Mouse (Mus musculus) CH12.LX (cell line): ENCODE measurements around the gene Slc16a9.

ENCODE experiments used
- CTCF ChIP-seq, 2 experiments: IDR thresholded peaks in 1 of 2; conservative IDR thresholded peaks in 1 of 2; 2 replicates each; pipeline ENCODE4 v1.5.1; 2011 to 2012; ENCODE audit warnings: low read depth in 2 of 2, low read length in 2 of 2, improper control_type of control experiment in 1 of 2, inconsistent platforms in 1 of 2, mild to moderate bottlenecking in 1 of 2, moderate library complexity in 1 of 2
- EP300 ChIP-seq: IDR thresholded peaks from 2 replicates; pipeline ENCODE4 v1.6.1; 2011; ENCODE audit warnings: low read length, improper control_type of control experiment
- NRF1 ChIP-seq: IDR thresholded peaks from 2 replicates; pipeline ENCODE4 v1.6.1; 2014; ENCODE audit warnings: low read depth, mild to moderate bottlenecking, inconsistent platforms, low read length, improper control_type of control experiment, moderate library complexity
- POLR2A ChIP-seq: IDR thresholded peaks from 2 replicates; pipeline ENCODE4 v1.6.1; 2011; ENCODE audit warnings: low read depth, mild to moderate bottlenecking, improper control_type of control experiment, low read length
- SIN3A ChIP-seq: IDR thresholded peaks from 2 replicates; pipeline ENCODE4 v1.6.1; 2012; ENCODE audit warnings: low read length, improper control_type of control experiment, inconsistent platforms
- SMC3 ChIP-seq: IDR thresholded peaks from 2 replicates; pipeline ENCODE4 v1.6.1; 2011; ENCODE audit warnings: low read depth, low read length, improper control_type of control experiment
- TCF12 ChIP-seq: IDR thresholded peaks from 2 replicates; pipeline ENCODE4 v1.6.1; 2014; ENCODE audit warnings: low read depth, mild to moderate bottlenecking, inconsistent platforms, low read length, improper control_type of control experiment

- no peak for TF ChIP-seq EP300
- peak; percentile 29 to 36; a peak in 2 of 4 replicates for TF ChIP-seq CTCF (conservative IDR thresholded peaks at IDR 0.05 in 1 of 2, IDR thresholded peaks at IDR 0.05 in 1 of 2; ENCODE audit: low read depth in 2 of 2, low read length in 2 of 2)
- no peak for TF ChIP-seq NRF1
- no peak for TF ChIP-seq POLR2A
- TF ChIP-seq SIN3A = no peak
- TF ChIP-seq TCF12 = no peak
- no peak for TF ChIP-seq SMC3
Measured at GRCm38 (mm10) chr10:70279349-70279748, 34.4 kb downstream of the Slc16a9 start.
